Mouse (Mus musculus): ENCODE data around the gene Olfr1489.
"Not testable (repeated sequence)": the region's sequence is repeated elsewhere in the genome, so short reads cannot be mapped to it uniquely, and the experiment has no call there.

Olfr1489 gene

DNA sequence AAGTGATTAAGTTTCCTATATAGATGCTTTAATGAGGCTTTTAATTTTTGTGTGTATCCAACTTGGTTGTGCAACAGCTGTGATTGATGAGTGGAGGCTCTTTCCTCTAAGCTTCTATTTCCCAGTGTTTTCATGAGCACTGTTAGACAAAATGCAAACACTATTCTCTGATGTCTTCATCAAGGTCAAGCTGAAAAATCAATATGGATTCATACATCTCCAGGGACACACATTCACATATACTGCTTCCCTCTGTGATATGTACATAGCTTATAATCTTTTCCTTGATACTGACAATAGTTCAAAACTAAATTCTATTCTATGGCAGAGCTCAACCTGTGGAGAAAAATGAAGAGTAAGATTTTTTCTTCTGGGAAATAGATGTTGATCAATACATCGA is at the start of gene Olfr1489:
Olfr1489 (plus strand) TSS at position 301 of the 400 bp plus-strand sequence.
- no peak for ATAC-seq (ENCODE audit: low TSS enrichment)

- ATAC-seq (ENCODE audit: low TSS enrichment), result no peak
These were observed 48.2 kb upstream of the Olfr1489 start, which contains the start of gene Olfr1484 for GRCm38 (mm10) chr19:13583211-13583610. Gene Olfr1484 (plus strand): TSS chr19:13583511.

DNA sequence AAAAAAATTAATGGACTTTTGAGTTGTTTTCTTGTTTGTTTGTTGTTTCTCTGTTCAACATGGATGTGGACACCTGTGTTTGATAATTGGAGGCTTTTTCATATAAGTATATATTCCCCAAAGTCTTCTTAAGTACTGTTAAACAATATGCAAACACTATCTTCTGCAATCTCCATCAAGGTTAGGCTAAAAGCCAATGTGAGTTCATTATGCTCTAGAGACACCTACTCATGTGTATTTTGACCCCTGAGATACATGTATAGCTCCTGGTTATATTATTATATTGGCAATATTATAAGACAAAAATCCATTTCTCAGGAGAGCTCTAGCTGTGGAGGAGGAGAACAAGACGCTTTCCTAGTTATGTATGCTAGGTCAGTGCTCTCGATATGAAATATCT is 14.3 kb upstream of the Olfr1489 start, which contains the start of gene Olfr1487:
Olfr1487 (plus strand) TSS at position 301 of the 400 bp plus-strand sequence.
- not testable (repeated sequence) for ATAC-seq (ENCODE audit: low TSS enrichment)

DNA sequence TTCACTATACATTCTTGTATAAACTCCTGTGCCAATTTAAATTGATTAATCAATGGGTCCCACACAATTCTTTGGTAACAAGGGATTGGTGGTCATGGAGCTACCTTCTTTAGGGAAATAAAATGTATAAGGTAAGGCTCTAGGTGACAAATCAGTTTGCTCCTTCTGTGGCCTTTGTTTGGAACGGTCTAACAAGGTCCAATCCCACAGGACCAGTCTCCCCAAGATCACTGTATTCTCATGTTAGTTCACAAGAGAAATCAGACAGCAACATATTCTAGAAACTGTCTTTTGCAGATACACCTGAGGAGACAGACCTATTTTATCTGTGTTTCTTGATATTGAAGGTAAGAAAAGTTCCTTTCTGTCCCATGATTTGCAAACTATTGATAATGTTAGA is 19.4 kb downstream of the Olfr1489 start, which contains the start of gene Olfr1490:
Olfr1490 (plus strand) TSS at position 301 of the 400 bp plus-strand sequence.
- ATAC-seq (ENCODE audit: low TSS enrichment), result no peak
